Mouse (Mus musculus) CH12.LX (cell line): Measurements from ENCODE around the gene Tal1. TPM values are rescaled to one million over a fixed set of nuclear protein-coding genes. Genes with fewer than 3 reads are reported as not detected.

Experiments used
- DNase-seq: peaks from one replicate; pipeline ENCODE4 v3.0.0-alpha.2; 2013; ENCODE audit errors: extremely low read depth
- H3K27ac ChIP-seq: 2 replicates; pipeline ENCODE4 v1.5.1; 2012; ENCODE audit warnings: low read depth, mild to moderate bottlenecking, control low read depth, moderate library complexity; ENCODE audit not compliant: insufficient read depth
- H3K27me3 ChIP-seq: replicated peaks from 2 replicates; pipeline ENCODE3; 2012; ENCODE audit warnings: inconsistent platforms
- H3K36me3 ChIP-seq, 2 experiments: replicated peaks in 1 of 2; 2 replicates each; pipeline versions ENCODE3 to v1.6.1; 2012; ENCODE audit warnings: inconsistent platforms in 1 of 2, low read length in 1 of 2, mild to moderate bottlenecking in 1 of 2, mixed read lengths in 1 of 2, moderate library complexity in 1 of 2; ENCODE audit not compliant: control insufficient read depth in 1 of 2, insufficient read depth in 1 of 2
- H3K4me1 ChIP-seq, 2 experiments: 2 replicates each; pipeline ENCODE4 v1.6.1; 2012; ENCODE audit warnings: inconsistent platforms in 1 of 2, moderate library complexity in 1 of 2; ENCODE audit not compliant: insufficient read depth in 2 of 2, control insufficient read depth in 1 of 2
- H3K4me2 ChIP-seq: 2 replicates; pipeline ENCODE4 v1.6.1; 2012; ENCODE audit warnings: low read depth, mild to moderate bottlenecking, control low read depth; ENCODE audit not compliant: poor library complexity, insufficient read depth, severe bottlenecking
- H3K4me3 ChIP-seq, 3 experiments: fragments of 150-350 bp in 1 of 3; sonication (generic) in 1 of 3; replicated peaks in 1 of 3; 2 replicates each; pipeline versions ENCODE3 to v1.5.1; 2011 to 2012; ENCODE audit warnings: low read depth in 2 of 3, low read length in 2 of 3, mild to moderate bottlenecking in 2 of 3, moderate library complexity in 2 of 3, control low read depth in 1 of 3, improper control_type of control experiment in 1 of 3, inconsistent platforms in 1 of 3, mixed read lengths in 1 of 3; ENCODE audit not compliant: poor library complexity in 1 of 3
- H3K79me2 ChIP-seq: replicated peaks from 2 replicates; pipeline ENCODE4 v1.6.1; 2012; ENCODE audit warnings: mild to moderate bottlenecking, moderate library complexity; ENCODE audit not compliant: control insufficient read depth, poor library complexity, insufficient read depth, severe bottlenecking; ENCODE audit errors: extremely low read depth
- H3K9ac ChIP-seq: 2 replicates; pipeline ENCODE4 v1.6.1; 2012; ENCODE audit warnings: low read depth, mild to moderate bottlenecking, control low read depth, moderate library complexity; ENCODE audit not compliant: insufficient read depth
- H3K9me3 ChIP-seq: replicated peaks from 2 replicates; pipeline ENCODE3; 2012; ENCODE audit warnings: low read length, inconsistent platforms, mixed read lengths
- BHLHE40 ChIP-seq: IDR thresholded peaks from 2 replicates; pipeline ENCODE4 v1.6.1; 2011; ENCODE audit warnings: mild to moderate bottlenecking, low read depth, low read length, improper control_type of control experiment
- CHD1 ChIP-seq: IDR thresholded peaks from 2 replicates; pipeline ENCODE4 v1.6.1; 2012; ENCODE audit warnings: low read depth, low read length, improper control_type of control experiment, inconsistent platforms
- CHD2 ChIP-seq: IDR thresholded peaks from 2 replicates; pipeline ENCODE4 v1.6.1; 2011; ENCODE audit warnings: low read length, improper control_type of control experiment
- CTCF ChIP-seq, 2 experiments: IDR thresholded peaks in 1 of 2; conservative IDR thresholded peaks in 1 of 2; 2 replicates each; pipeline ENCODE4 v1.5.1; 2011 to 2012; ENCODE audit warnings: low read depth in 2 of 2, low read length in 2 of 2, improper control_type of control experiment in 1 of 2, inconsistent platforms in 1 of 2, mild to moderate bottlenecking in 1 of 2, moderate library complexity in 1 of 2
- E2F4 ChIP-seq: IDR thresholded peaks from 2 replicates; pipeline ENCODE4 v1.6.1; 2011; ENCODE audit warnings: low read depth, low read length, improper control_type of control experiment; ENCODE audit not compliant: insufficient replicate concordance
- ELF1 ChIP-seq: IDR thresholded peaks from 2 replicates; pipeline ENCODE4 v1.6.1; 2014; ENCODE audit warnings: low read depth, mild to moderate bottlenecking, inconsistent platforms, low read length, improper control_type of control experiment
- ETS1 ChIP-seq: conservative IDR thresholded peaks from 2 replicates; pipeline ENCODE4 v1.6.1; 2012; ENCODE audit warnings: low read depth, mild to moderate bottlenecking, inconsistent platforms, low read length, improper control_type of control experiment, moderate library complexity
- HCFC1 ChIP-seq: IDR thresholded peaks from 2 replicates; pipeline ENCODE4 v1.6.1; 2012; ENCODE audit warnings: low read depth, mild to moderate bottlenecking, inconsistent platforms, low read length, improper control_type of control experiment
- IRF4 ChIP-seq: IDR thresholded peaks from 2 replicates; pipeline ENCODE4 v1.6.1; 2014; ENCODE audit warnings: low read depth, mild to moderate bottlenecking, inconsistent platforms, low read length, improper control_type of control experiment
- JUN ChIP-seq: IDR thresholded peaks from 2 replicates; pipeline ENCODE4 v1.6.1; 2011; ENCODE audit warnings: low read depth, mild to moderate bottlenecking, low read length, improper control_type of control experiment, moderate library complexity; ENCODE audit not compliant: insufficient read depth
- JUND ChIP-seq: conservative IDR thresholded peaks from 2 replicates; pipeline ENCODE4 v1.6.1; 2011; ENCODE audit warnings: low read depth, low read length, improper control_type of control experiment
- KAT2A ChIP-seq: IDR thresholded peaks from 2 replicates; pipeline ENCODE4 v1.6.1; 2012; ENCODE audit warnings: low read length, improper control_type of control experiment, inconsistent platforms; ENCODE audit not compliant: insufficient replicate concordance
- MAFK ChIP-seq: IDR thresholded peaks from 2 replicates; pipeline ENCODE4 v1.6.1; 2011; ENCODE audit warnings: low read length, improper control_type of control experiment; ENCODE audit not compliant: insufficient replicate concordance
- MAX ChIP-seq: IDR thresholded peaks from 2 replicates; pipeline ENCODE4 v1.6.1; 2011; ENCODE audit warnings: low read length, improper control_type of control experiment
- MAZ ChIP-seq: IDR thresholded peaks from 2 replicates; pipeline ENCODE4 v1.6.1; 2012; ENCODE audit warnings: low read depth, mild to moderate bottlenecking, inconsistent platforms, low read length, improper control_type of control experiment, moderate library complexity
- MEF2A ChIP-seq: IDR thresholded peaks from 2 replicates; pipeline ENCODE4 v1.6.1; 2014; ENCODE audit warnings: low read depth, mild to moderate bottlenecking, inconsistent platforms, low read length, improper control_type of control experiment, borderline replicate concordance
- MXI1 ChIP-seq: IDR thresholded peaks from 2 replicates; pipeline ENCODE4 v1.6.1; 2011; ENCODE audit warnings: mild to moderate bottlenecking, low read depth, low read length, improper control_type of control experiment
- MYC ChIP-seq: IDR thresholded peaks from 2 replicates; pipeline ENCODE4 v1.6.1; 2011; ENCODE audit warnings: low read depth, mild to moderate bottlenecking, improper control_type of control experiment, low read length
- NELFE ChIP-seq: IDR thresholded peaks from 2 replicates; pipeline ENCODE4 v1.6.1; 2011; ENCODE audit warnings: low read depth, low read length, improper control_type of control experiment
- PAX5 ChIP-seq: IDR thresholded peaks from 2 replicates; pipeline ENCODE4 v1.6.1; 2012; ENCODE audit warnings: low read length, inconsistent platforms, mixed read lengths
- POLR2A ChIP-seq: IDR thresholded peaks from 2 replicates; pipeline ENCODE4 v1.6.1; 2011; ENCODE audit warnings: low read depth, mild to moderate bottlenecking, improper control_type of control experiment, low read length
- POLR2AphosphoS2 ChIP-seq: IDR thresholded peaks from 2 replicates; pipeline ENCODE4 v1.6.1; 2011; ENCODE audit warnings: low read depth, low read length, improper control_type of control experiment
- RCOR1 ChIP-seq: conservative IDR thresholded peaks from 2 replicates; pipeline ENCODE4 v1.6.1; 2012; ENCODE audit warnings: low read depth, mild to moderate bottlenecking, inconsistent platforms, low read length, improper control_type of control experiment
- SIN3A ChIP-seq: IDR thresholded peaks from 2 replicates; pipeline ENCODE4 v1.6.1; 2012; ENCODE audit warnings: low read length, improper control_type of control experiment, inconsistent platforms
- SMC3 ChIP-seq: IDR thresholded peaks from 2 replicates; pipeline ENCODE4 v1.6.1; 2011; ENCODE audit warnings: low read depth, low read length, improper control_type of control experiment
- TBP ChIP-seq: conservative IDR thresholded peaks from 2 replicates; pipeline ENCODE4 v1.6.1; 2011; ENCODE audit warnings: low read depth, low read length, improper control_type of control experiment
- UBTF ChIP-seq: IDR thresholded peaks from 2 replicates; pipeline ENCODE4 v1.6.1; 2012; ENCODE audit warnings: low read depth, mild to moderate bottlenecking, inconsistent platforms, low read length, improper control_type of control experiment, moderate library complexity
- USF1 ChIP-seq: IDR thresholded peaks from 2 replicates; pipeline ENCODE4 v1.6.1; 2014; ENCODE audit warnings: low read depth, mild to moderate bottlenecking, inconsistent platforms, low read length, improper control_type of control experiment
- ZC3H11A ChIP-seq: IDR thresholded peaks from 2 replicates; pipeline ENCODE4 v1.6.1; 2012; ENCODE audit warnings: low read depth, mild to moderate bottlenecking, inconsistent platforms, low read length, improper control_type of control experiment
- ZKSCAN1 ChIP-seq: IDR thresholded peaks from 2 replicates; pipeline ENCODE4 v1.6.1; 2012; ENCODE audit warnings: low read depth, inconsistent platforms, low read length, improper control_type of control experiment, borderline replicate concordance
- ZMIZ1 ChIP-seq: IDR thresholded peaks from 2 replicates; pipeline ENCODE4 v1.6.1; 2012; ENCODE audit warnings: low read depth, mild to moderate bottlenecking, inconsistent platforms, low read length, improper control_type of control experiment
- ZNF384 ChIP-seq: IDR thresholded peaks from 2 replicates; pipeline ENCODE4 v1.6.1; 2012; ENCODE audit warnings: low read depth, low read length, improper control_type of control experiment, inconsistent platforms
- dilution Hi-C: fragments of 300-500 bp; cut with MboI; formaldehyde crosslinking; loops from 2 replicates; pipeline ENCODE4 v1.14.3; 2020; ENCODE audit warnings: low sequenced_read_pairs; ENCODE audit not compliant: extremely low pct_unique_long_range_greater_than_20kb, extremely low pct_ligation_motif_present
- in situ Hi-C: fragments of 300-500 bp; cut with MboI; formaldehyde crosslinking; loops from 3 replicates; pipeline ENCODE4 v1.14.3; 2019; ENCODE audit warnings: low sequenced_read_pairs, low pct_ligation_motif_present, low pct_unique_long_range_greater_than_20kb, mixed read lengths
- polyA plus RNA-seq: library from polyadenylated mRNA; unstranded; fragments of >175 nt; gene quantifications from 2 replicates; pipeline ENCODE4 v1.2.1, GENCODE M21; 2012; ENCODE audit warnings: low read depth; ENCODE audit not compliant: insufficient read length
- total RNA-seq, 2 experiments: library from RNA; depleted of rRNA; stranded (reverse); fragments of 300-350 nt in 1 of 2; fragments of >200 nt in 1 of 2; gene quantifications; 2 replicates each; pipeline ENCODE4 v1.2.3; 2012 to 2014

Gene Tal1
- total and polyA plus RNA-seq, 3 experiments = 0.12 to 0.34 (median 0.13) TPM

DNA sequence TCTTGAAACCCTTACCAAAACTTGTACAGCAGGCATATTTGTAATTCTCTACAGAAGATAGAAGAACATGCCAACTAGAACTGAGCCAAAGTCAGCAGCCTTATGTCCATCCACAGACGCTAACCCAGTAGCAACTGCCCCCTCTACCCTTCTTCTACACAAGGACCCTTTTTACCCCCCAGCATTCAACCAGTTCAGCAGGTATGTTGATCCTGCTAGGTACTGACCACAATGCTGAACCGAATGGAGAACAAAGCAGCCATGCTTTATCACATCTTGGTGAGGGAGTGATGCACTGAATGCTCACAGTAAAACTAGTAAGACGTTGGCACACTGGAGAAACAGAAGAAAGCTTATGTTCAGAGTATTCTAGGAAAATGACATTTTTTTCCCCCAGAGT is 10.6 kb upstream of the Tal1 start:
- Histone ChIP-seq H3K4me3 (no peak overlapping the region), H3K4me1 (peaks cover 3 to 7% of the 10 kb centered on the region in 2 experiments; a peak in 3 of 4 replicates), H3K4me2 (no peak overlapping the region), H3K27me3 (peaks cover 24% of the 10 kb centered on the region), H3K36me3 (peaks cover 20 to 35% of the 10 kb centered on the region in 2 experiments), H3K9ac (no peak overlapping the region), H3K27ac (no peak overlapping the region), H3K9me3 (no peaks in the 10 kb centered on the region), H3K79me2 (no peaks in the 10 kb centered on the region)
- no peak for DNase-seq
- dilution Hi-C loops = no loop called here
- in situ Hi-C loops = loop anchor here (5.0 kb wide), 1 partner anchor 37 kb away; no protein-coding TSS in a partner anchor
- TF ChIP-seq MAX (no peak), MAZ (no peak), ETS1 (no peak), NELFE (no peak), POLR2AphosphoS2 (no peak), PAX5 (no peak), MXI1 (no peak)

DNA sequence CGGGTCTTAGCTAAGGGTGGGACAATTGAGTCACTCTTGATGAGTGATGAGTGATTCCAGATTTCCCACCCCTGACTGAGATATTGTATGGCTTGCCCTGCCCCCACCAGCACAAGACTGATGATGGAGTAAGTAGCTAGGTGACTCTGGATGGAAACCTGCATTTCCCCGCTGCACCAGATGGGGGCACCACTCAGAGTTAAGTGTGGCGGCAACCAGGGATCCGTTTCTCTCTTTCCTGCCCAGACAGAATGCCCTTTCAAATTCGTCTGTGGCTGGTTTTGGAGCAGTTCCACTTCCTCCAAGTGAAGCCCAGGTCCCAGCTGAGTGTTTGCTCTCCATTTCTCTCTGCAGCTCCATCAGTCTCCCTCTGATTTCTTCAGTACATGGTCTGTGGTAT is 8.5 kb upstream of the Tal1 start:
- Histone ChIP-seq H3K9me3 (no peaks in the 10 kb centered on the region), H3K27me3 (peaks cover 44% of the 10 kb centered on the region), H3K4me3 (peak overlapping the region in 1 of 3 experiments; percentile 8), H3K36me3 (peaks cover 0 to 14% of the 10 kb centered on the region in 2 experiments), H3K27ac (no peak overlapping the region), H3K79me2 (no peaks in the 10 kb centered on the region), H3K4me2 (peak overlapping the region; percentile 22; the same call in 1 of the 2 replicates), H3K4me1 (peaks cover 3 to 7% of the 10 kb centered on the region in 2 experiments; a peak in 3 of 4 replicates), H3K9ac (no peak overlapping the region)
- dilution Hi-C loops (no loop called here), in situ Hi-C loops (loop anchor here (5.0 kb wide), 1 partner anchor 35 kb away; no protein-coding TSS in a partner anchor)
- DNase-seq = peak; percentile 66
- TF ChIP-seq E2F4 (no peak), RCOR1 (no peak), JUND (no peak), UBTF (no peak), ZNF384 (no peak), NELFE (peak; percentile 49; the same call in 1 of the 2 replicates), MEF2A (0 out of 2 replicates have a peak, but pooled peaks have one; percentile 20), BHLHE40 (no peak), USF1 (no peak), CHD1 (no peak), ZMIZ1 (no peak), CTCF (conservative IDR thresholded peaks at IDR 0.05 in 1 of 2, IDR thresholded peaks at IDR 0.05 in 1 of 2; ENCODE audit: low read depth in 2 of 2, low read length in 2 of 2) (peak; percentile 43 to 77), JUN (no peak), SMC3 (peak; percentile 62), MYC (no peak), SIN3A (0 out of 2 replicates have a peak, but pooled peaks have one; percentile 30), CHD2 (peak; percentile 50; the same call in 1 of the 2 replicates), KAT2A (no peak), PAX5 (no peak), POLR2A (no peak), ETS1 (no peak), ELF1 (no peak), ZKSCAN1 (no peak), MAX (peak; percentile 37; the same call in 1 of the 2 replicates), TBP (no peak), HCFC1 (peak; percentile 12; the same call in 1 of the 2 replicates), ZC3H11A (no peak), POLR2AphosphoS2 (no peak), IRF4 (peak; percentile 27; the same call in 1 of the 2 replicates), MAFK (no peak)
